Comparison of ENCODE assay signal across 13 mouse cellular contexts in genomic region chr8:12439044-12439443, GRCm38 (mm10). TPM values are rescaled to one million over a fixed set of nuclear protein-coding genes. Genes with fewer than 3 reads are reported as not detected.
A peak's percentile ranks its signal among the peaks of the same experiment; 100 is the strongest.
DNase-seq lines count a peak whose midpoint lies in the region; ATAC-seq and TF ChIP-seq lines count a peak whose summit lies in the region.
"Had no signal": no experiment of that assay in that cellular context is flagged by ENCODE, and none has a peak within 500 bp of the region (broad histone marks: within the 10 kb centered on the region; RNA-seq: fewer than 3 reads in every experiment).

No protein-coding gene starts in this region.

- no peak overlapping the region for H3K9ac ChIP-seq in liver, adult 2 months (ENCODE audit: low read depth, low read length)
- no peak overlapping the region for H3K9ac ChIP-seq in liver, embryonic 12.5 days
- H3K9ac ChIP-seq in midbrain, postnatal 0 days (replicated peaks; ENCODE audit: low read length, poor library complexity, severe bottlenecking) = no peak overlapping the region

- H3K36me3 ChIP-seq in liver, adult 2 months (ENCODE audit: control insufficient read depth, insufficient read depth, low read length) = no peaks in the 10 kb centered on the region
- no peaks in the 10 kb centered on the region for H3K36me3 ChIP-seq in liver, embryonic 12.5 days
- H3K36me3 ChIP-seq in G1E (replicated peaks) = no peaks in the 10 kb centered on the region
- H3K36me3 ChIP-seq in embryonic facial prominence, embryonic 10.5 days (replicated peaks) = no peaks in the 10 kb centered on the region
- no peaks in the 10 kb centered on the region for H3K36me3 ChIP-seq in midbrain, postnatal 0 days (ENCODE audit: insufficient read depth, low read length)

- 0 out of 2 replicates have a peak, but pooled peaks cover 1% of the 10 kb centered on the region for H3K27me3 ChIP-seq in liver, adult 2 months (ENCODE audit: control insufficient read depth, insufficient read depth, low read length)
- peaks cover 22% of the 10 kb centered on the region for H3K27me3 ChIP-seq in liver, embryonic 12.5 days (replicated peaks)
- no peaks in the 10 kb centered on the region for H3K27me3 ChIP-seq in G1E (ENCODE audit: insufficient read depth, low read length)
- H3K27me3 ChIP-seq in embryonic facial prominence, embryonic 10.5 days (replicated peaks; ENCODE audit: low read depth, poor library complexity, severe bottlenecking) = peaks cover 43% of the 10 kb centered on the region
- H3K27me3 ChIP-seq in midbrain, postnatal 0 days (ENCODE audit: insufficient read depth, low read length) = 0 out of 2 replicates have a peak, but pooled peaks cover under 1% of the 10 kb centered on the region

- no peak for TF ChIP-seq CTCF in liver, adult 2 months (IDR thresholded peaks at IDR 0.05; ENCODE audit: low read depth, low read length)
- no peak for TF ChIP-seq CTCF in G1E (IDR thresholded peaks at IDR 0.05; ENCODE audit: low read depth, low read length)
- TF ChIP-seq CTCF in midbrain, postnatal 0 days (IDR thresholded peaks at IDR 0.05) = no peak

- 25% methylated on average over 4 of the region's 4 CpGs for WGBS in liver, adult 2 months
- WGBS in liver, embryonic 12.5 days (ENCODE audit: insufficient replicate concordance) = 22% methylated on average over 4 of the region's 4 CpGs
- 29% methylated on average over 4 of the region's 4 CpGs for WGBS in embryonic facial prominence, embryonic 10.5 days
- 38% methylated on average over 4 of the region's 4 CpGs for WGBS in midbrain, postnatal 0 days

- H3K79me2 ChIP-seq in liver, adult 2 months (ENCODE audit: control insufficient read depth, insufficient read depth, low read length) = no peaks in the 10 kb centered on the region

- H3K4me2 ChIP-seq in liver, embryonic 12.5 days = no peak overlapping the region
- H3K4me2 ChIP-seq in midbrain, postnatal 0 days (ENCODE audit: low read depth, low read length, poor library complexity, severe bottlenecking) = no peak overlapping the region

- H3K9me3 ChIP-seq in liver, embryonic 12.5 days (replicated peaks) = no peaks in the 10 kb centered on the region
- H3K9me3 ChIP-seq in G1E (replicated peaks) = no peaks in the 10 kb centered on the region
- H3K9me3 ChIP-seq in embryonic facial prominence, embryonic 10.5 days = no peaks in the 10 kb centered on the region
- no peaks in the 10 kb centered on the region for H3K9me3 ChIP-seq in midbrain, postnatal 0 days (ENCODE audit: low read length)

- no peak for ATAC-seq in liver, embryonic 12.5 days
- ATAC-seq in G1E (ENCODE audit: extremely low read depth, insufficient number of reproducible peaks, low FRiP score, poor library complexity, severe bottlenecking) = no peak
- no peak for ATAC-seq in midbrain, postnatal 0 days (ENCODE audit: low FRiP score)

- no peak overlapping the region for H3K4me3 ChIP-seq in liver, adult 2 months (ENCODE audit: insufficient read depth, low read depth, low read length)
- H3K4me3 ChIP-seq in liver, embryonic 12.5 days = no peak overlapping the region
- no peak overlapping the region for H3K4me3 ChIP-seq in G1E (ENCODE audit: low read depth, low read length)
- H3K4me3 ChIP-seq in embryonic facial prominence, embryonic 10.5 days = no peak overlapping the region
- no peak overlapping the region for H3K4me3 ChIP-seq in midbrain, postnatal 0 days (ENCODE audit: low read depth, low read length)
- H3K4me3 ChIP-seq: erythroblast, embryonic 14.5 days had no signal

- peak; percentile 0 for DNase-seq in liver, adult 2 months (ENCODE audit: extremely low read depth, low read depth, low spot score)
- peak; percentile 3 for DNase-seq in G1E (ENCODE audit: low spot score)
- peak; percentile 35 for DNase-seq in embryonic facial prominence, embryonic 10.5 days (ENCODE audit: low spot score)
- peak; percentile 42 for DNase-seq in midbrain, postnatal 0 days (ENCODE audit: low spot score)
- DNase-seq in adrenal gland, postnatal 14 days = no peak
- no peak for DNase-seq in spleen, postnatal 10 days (ENCODE audit: low spot score in 2 of 2)
- DNase-seq: cerebellum, adult 9-11 months; heart, adult 18-20 months; heart, postnatal 4 days; kidney, postnatal 14 days had no signal

- no peaks in the 10 kb centered on the region for H3K4me1 ChIP-seq in liver, adult 2 months (ENCODE audit: control insufficient read depth, insufficient read depth, low read length)
- no peaks in the 10 kb centered on the region for H3K4me1 ChIP-seq in liver, embryonic 12.5 days
- no peaks in the 10 kb centered on the region for H3K4me1 ChIP-seq in G1E (ENCODE audit: insufficient read depth, low read depth, low read length)
- H3K4me1 ChIP-seq in embryonic facial prominence, embryonic 10.5 days = 0 out of 2 replicates have a peak, but pooled peaks cover 4% of the 10 kb centered on the region
- H3K4me1 ChIP-seq in midbrain, postnatal 0 days (ENCODE audit: insufficient read depth, low read length) = no peaks in the 10 kb centered on the region

- H3K27ac ChIP-seq in liver, adult 2 months (replicated peaks; ENCODE audit: insufficient read depth, low read depth, low read length) = no peak overlapping the region
- H3K27ac ChIP-seq in liver, embryonic 12.5 days = no peak overlapping the region
- no peak overlapping the region; the same call in 1 of the 2 replicates for H3K27ac ChIP-seq in embryonic facial prominence, embryonic 10.5 days (replicated peaks)
- no peak overlapping the region for H3K27ac ChIP-seq in midbrain, postnatal 0 days (ENCODE audit: low read depth, low read length)

- no peak for TF ChIP-seq POLR2A in liver, adult 2 months (IDR thresholded peaks at IDR 0.05; ENCODE audit: extremely low read depth, insufficient read depth, low read length)

RNA-seq across cellular contexts. Expression of gene Sox1, which starts 43.9 kb away (rescaled TPM):
- total RNA-seq in liver, adult 2 months (2014; rRNA removed) = not detected in 2 replicates
- polyA plus RNA-seq in liver, adult 2 months (2012; rRNA removed) = not detected in 2 replicates
- not detected in 2 replicates for polyA plus RNA-seq in liver, embryonic 12.5 days (2016; fragmentation: Nextera tagmentation; extraction: Ambion mirVana)
- not detected in 2 replicates for total RNA-seq in G1E (2014; fragmentation: Nextera tagmentation)
- 0.05 and 0.12 TPM in 2 replicates for total RNA-seq in G1E (2017)
- not detected in 2 replicates for polyA plus RNA-seq in G1E (2012)
- 1.0 and 1.1 TPM in 2 replicates for polyA plus RNA-seq in embryonic facial prominence, embryonic 10.5 days (2016; fragmentation: Nextera tagmentation; extraction: Ambion mirVana)
- 16.8 and 17.7 TPM in 2 replicates for total RNA-seq in midbrain, postnatal 0 days (2014; rRNA removed)
- polyA plus RNA-seq in midbrain, postnatal 0 days (2015; fragmentation: Nextera tagmentation; extraction: Ambion mirVana) = 1.6 and 2.6 TPM in 2 replicates
- not detected in 2 replicates for total RNA-seq in adrenal gland, postnatal 14 days (2021)
- total RNA-seq: heart, adult 18-20 months; heart, postnatal 4 days had no signal
- polyA plus RNA-seq: liver, embryonic 16.5 days had no signal

Comparison
In these comparisons a context has a peak if more than half of its experiments do, and no peak if none do; other contexts are left out.
1. DNase-seq: peak in liver, adult 2 months (single experiment), G1E (single experiment), embryonic facial prominence, embryonic 10.5 days (single experiment) and midbrain, postnatal 0 days (single experiment); none in adrenal gland, postnatal 14 days (single experiment) and spleen, postnatal 10 days (0 of 2).